Comparison of ENCODE assay signal across 11 mouse cellular contexts in genomic region chr3:143595081-143595480, GRCm38 (mm10).
"Had no signal": no experiment of that assay in that cellular context is flagged by ENCODE, and none has a peak within 500 bp of the region (broad histone marks: within the 10 kb centered on the region; RNA-seq: fewer than 3 reads in every experiment).

No protein-coding gene starts in this region.

- H3K4me2 ChIP-seq: kidney, embryonic 15.5 days; limb, embryonic 15.5 days; liver, embryonic 12.5 days; midbrain, embryonic 13.5 days; neural tube, embryonic 15.5 days had no signal

- H3K4me3 ChIP-seq: kidney, embryonic 15.5 days; limb, embryonic 15.5 days; liver, embryonic 12.5 days; midbrain, embryonic 13.5 days; myocyte; neural tube, embryonic 15.5 days had no signal

- H3K27me3 ChIP-seq: liver, embryonic 12.5 days; midbrain, embryonic 13.5 days; neural tube, embryonic 15.5 days had no signal

- DNase-seq: kidney, adult 2 months; kidney, postnatal 36 days; lung, postnatal 10 days; thymus, adult 18-20 months; thymus, postnatal 25 days had no signal

- H3K36me3 ChIP-seq: kidney, embryonic 15.5 days; limb, embryonic 15.5 days; liver, embryonic 12.5 days; midbrain, embryonic 13.5 days; neural tube, embryonic 15.5 days had no signal

- ATAC-seq: liver, embryonic 12.5 days; midbrain, embryonic 13.5 days had no signal

- H3K27ac ChIP-seq: kidney, embryonic 15.5 days; limb, embryonic 15.5 days; liver, embryonic 12.5 days; midbrain, embryonic 13.5 days; neural tube, embryonic 15.5 days had no signal

- H3K9ac ChIP-seq: kidney, embryonic 15.5 days; limb, embryonic 15.5 days; liver, embryonic 12.5 days; midbrain, embryonic 13.5 days; neural tube, embryonic 15.5 days had no signal

- H3K4me1 ChIP-seq: limb, embryonic 15.5 days; liver, embryonic 12.5 days had no signal

- H3K9me3 ChIP-seq: kidney, embryonic 15.5 days; limb, embryonic 15.5 days; liver, embryonic 12.5 days; midbrain, embryonic 13.5 days; neural tube, embryonic 15.5 days had no signal
